Mouse (Mus musculus): Measurements from ENCODE around the gene Psmf1.

DNA sequence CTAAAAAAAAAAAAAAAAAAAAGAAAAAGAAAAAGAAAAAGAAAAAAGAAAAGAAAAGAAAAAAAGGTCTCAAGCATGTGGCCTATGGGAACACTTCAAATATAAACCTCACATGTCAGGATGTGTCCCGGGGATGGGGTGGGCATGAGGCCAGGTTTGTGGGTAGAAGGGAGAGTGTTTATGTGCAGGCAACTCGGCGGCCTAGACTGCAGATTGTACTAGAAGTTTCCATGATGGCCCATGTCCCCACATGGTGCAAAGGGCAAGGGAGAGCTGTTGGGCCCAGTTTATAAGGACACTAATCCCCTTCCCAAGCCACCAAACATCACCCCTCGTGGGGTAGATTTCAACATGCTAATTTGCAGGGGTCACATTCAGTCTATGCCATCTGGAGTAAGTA is 28.2 kb upstream of the Psmf1 start:
- TF ChIP-seq EP300 (optimal IDR thresholded peaks at IDR 0.05) (no peak), CTCF (IDR thresholded peaks at IDR 0.05; ENCODE audit: low read depth) (no peak)

All from stomach, postnatal 0 days (tissue).